Mouse (Mus musculus) retina, adult 2 months (tissue): ENCODE results near the gene Prima1.
A peak's percentile ranks its signal among the peaks of the same experiment; 100 is the strongest.

ENCODE experiments used
- DNase-seq: peaks from one replicate; pipeline ENCODE4 v3.0.0-alpha.2; 2012; ENCODE audit warnings: low read depth, low spot score

Gene Prima1

DNA sequence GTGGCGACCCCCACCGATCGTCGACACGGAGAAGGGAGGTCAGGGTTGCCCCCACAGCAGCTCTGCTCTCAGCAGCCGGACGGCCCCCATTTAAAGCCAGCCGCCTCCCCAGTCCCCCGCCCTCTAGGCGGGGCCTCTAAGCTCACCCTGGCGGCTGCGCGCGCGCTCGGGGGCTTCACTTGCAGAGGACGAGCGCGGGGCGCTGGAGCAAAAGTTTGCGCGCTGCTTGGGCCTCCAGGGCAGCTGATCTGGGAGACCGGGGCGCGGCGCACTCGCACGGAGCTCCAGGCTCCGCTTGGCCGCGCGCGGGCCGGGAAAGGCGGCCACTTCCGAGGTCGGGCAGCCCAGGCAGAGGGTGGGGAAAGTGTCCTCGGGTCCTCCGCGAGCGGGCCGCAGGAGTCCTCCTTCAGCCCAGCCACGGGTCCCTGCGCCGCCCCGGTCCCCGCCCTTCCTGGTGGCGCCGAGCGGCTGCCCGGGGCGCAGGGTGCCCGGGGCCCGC is at the start of gene Prima1:
Gene Prima1 (minus strand): TSS at position 68 of the 499 bp plus-strand sequence.
- DNase-seq = peak; percentile 15

GRCm38 (mm10) chr12:103287276-103287675 is 45.3 kb upstream of the Prima1 start:
- DNase-seq = no peak

DNA sequence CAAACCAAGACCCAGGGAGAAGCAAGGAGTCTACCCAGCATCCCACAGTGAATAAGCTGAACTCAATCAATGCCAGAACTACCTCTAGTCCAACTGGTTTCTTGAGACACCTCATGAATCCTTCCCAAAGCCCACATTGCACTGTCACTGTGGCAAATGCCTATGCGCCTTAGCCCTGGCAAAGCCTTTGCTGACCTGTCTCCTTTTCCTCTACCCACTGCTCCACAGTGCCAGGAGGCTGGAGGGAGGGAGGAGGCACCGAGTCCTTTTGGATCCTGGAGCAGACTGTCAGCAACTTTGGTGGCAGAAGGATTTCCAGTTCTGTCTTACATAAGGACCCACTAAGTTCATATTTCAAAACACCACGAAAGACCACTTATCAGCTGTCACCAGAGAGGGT is 41.5 kb upstream of the Prima1 start:
- no peak for DNase-seq

DNA sequence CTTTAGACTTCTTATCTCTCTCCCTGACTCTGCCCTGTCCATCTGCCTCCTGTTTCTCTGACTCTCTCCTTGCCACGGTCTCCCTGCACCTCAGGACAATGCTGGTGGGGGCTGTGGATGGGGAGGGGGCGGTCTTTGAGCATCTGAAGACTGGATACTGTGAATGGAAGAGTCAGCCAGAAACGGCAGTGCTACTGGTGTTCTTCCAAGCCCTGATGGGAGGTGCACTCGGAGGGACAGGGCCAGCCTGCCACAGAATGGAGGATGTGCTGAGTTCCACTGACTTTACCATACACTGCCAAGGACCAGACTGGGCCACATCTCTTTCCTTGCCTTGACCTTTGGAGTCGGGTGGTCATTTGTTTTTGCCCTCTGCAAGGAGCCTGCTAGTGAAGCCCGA is 41.0 kb upstream of the Prima1 start:
- DNase-seq = no peak

- DNase-seq = no peak
Observed at GRCm38 (mm10) chr12:103281912-103282311, 40.0 kb upstream of the Prima1 start.

- DNase-seq = no peak
Observed at GRCm38 (mm10) chr12:103281491-103281890, 39.5 kb upstream of the Prima1 start.

DNA sequence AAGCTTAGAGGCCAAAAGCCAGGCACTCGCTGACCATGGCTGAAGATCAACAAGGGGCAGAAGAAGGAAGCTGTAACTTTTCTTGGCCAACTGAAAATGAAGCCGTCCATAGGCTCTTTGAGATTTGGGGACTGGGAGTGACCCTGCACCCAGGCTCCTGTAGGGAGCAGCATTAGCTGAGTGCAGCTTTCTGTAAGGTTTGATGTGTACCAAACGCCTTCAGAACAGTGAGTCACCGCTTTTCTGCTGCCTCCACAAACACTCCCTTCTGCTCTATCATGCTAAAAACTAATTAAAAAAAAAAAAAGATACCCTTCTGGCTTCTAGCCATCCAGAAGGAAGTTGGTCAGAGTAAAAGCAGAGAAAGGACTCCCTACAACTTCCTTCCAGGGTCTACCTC is 34.5 kb upstream of the Prima1 start:
- DNase-seq = no peak

GRCm38 (mm10) chr12:103273732-103274131 is 31.8 kb upstream of the Prima1 start:
- DNase-seq = no peak

GRCm38 (mm10) chr12:103273051-103273450 is 31.1 kb upstream of the Prima1 start:
- DNase-seq = no peak

- no peak for DNase-seq
Observed at GRCm38 (mm10) chr12:103272176-103272575, 30.2 kb upstream of the Prima1 start.

GRCm38 (mm10) chr12:103266605-103267004 is 24.7 kb upstream of the Prima1 start:
- DNase-seq = no peak

- no peak for DNase-seq
Observed at GRCm38 (mm10) chr12:103262017-103262865, 20.3 kb upstream of the Prima1 start.

- no peak for DNase-seq
Observed at GRCm38 (mm10) chr12:103252901-103253434, 11.0 kb upstream of the Prima1 start.

DNA sequence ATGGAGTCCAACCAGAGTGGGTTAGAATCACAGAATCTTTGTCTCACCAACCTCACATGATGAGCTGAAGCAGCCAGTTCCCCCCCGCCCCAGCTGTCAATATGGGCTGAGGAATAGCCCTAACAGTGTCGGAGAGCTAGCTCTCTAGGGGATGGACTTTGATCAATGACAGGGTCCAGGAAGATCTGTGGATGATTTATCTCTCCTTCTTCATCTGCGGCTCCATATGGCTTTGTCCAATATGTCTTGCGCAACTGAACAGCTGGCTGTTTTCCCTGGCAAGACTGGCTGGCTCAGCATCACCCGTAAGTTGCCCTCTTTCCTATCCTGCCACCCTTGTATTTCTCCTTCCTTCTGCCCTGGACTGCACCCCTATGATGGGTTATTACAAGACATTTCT is 9.2 kb upstream of the Prima1 start:
- DNase-seq = no peak

DNA sequence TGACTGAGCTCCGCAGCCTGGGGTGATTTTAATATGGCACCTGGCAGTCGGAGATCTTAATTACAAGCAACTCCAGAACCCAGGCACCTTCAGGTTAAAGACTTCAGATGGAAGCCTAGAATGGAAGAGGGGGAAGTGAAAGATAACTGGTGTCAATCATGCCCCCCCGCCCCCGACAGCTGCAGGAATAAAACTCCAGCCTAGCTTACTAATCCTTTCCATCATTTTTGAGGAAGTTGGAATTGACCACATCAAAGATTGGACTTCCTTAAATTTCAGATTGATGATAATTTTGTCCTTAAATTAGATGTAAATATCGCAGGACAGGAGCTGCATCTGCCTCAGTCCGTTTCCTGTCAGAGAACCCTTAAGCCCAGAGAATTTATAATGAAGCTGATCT is 8.4 kb upstream of the Prima1 start:
- no peak for DNase-seq

GRCm38 (mm10) chr12:103243041-103243440 is 1.1 kb upstream of the Prima1 start:
- DNase-seq = no peak

DNA sequence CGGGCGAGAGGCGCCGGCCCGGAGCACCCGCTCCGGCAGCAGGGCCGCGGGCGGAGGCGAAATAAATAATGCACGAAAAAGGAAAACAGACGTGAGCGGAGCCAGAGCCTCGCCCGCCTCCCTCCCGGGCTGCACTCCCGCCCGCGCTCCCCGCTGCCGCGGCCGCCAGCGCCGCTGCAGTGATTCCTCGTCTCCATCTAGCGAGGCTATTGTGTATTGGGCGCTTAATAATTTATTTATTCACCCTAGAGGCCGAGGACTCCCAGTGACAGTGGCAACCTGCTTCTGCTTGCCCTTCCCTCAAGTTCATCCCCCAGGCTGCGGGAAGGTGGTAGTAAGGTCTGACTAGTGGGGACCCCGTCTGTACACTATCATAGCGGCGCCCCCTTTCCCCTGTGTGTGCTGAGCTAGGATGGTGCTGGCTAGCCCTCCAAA is 658 bp upstream of the Prima1 start:
- DNase-seq = peak; percentile 22

- DNase-seq = no peak
Observed at GRCm38 (mm10) chr12:103241311-103242082, 453 bp downstream of the Prima1 start.

DNA sequence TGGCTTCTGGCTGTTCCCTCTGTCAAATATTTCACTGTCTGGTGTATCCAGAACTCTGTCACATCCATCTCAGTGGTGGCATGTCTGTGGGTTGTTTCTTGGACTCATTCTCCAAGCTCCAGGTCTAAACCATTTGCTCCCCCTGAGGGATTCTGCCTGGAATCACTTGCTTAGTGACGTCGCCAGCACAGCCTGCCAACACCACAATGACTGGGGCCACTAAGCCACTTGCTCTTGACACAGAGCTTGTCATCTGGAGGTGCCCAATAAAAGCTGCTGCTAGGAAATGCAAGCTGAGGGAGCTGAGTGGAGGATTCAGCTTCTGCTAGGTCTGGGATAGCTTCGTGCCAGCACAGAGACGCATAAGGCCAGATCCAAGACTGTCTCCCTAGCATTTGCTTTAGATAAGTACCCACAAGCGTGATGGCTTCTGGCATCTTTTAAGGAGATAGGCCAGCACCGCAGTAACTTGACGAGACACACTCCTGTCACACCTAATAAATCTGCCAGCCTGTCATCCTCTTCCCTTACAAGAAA is 3.0 kb downstream of the Prima1 start:
- no peak for DNase-seq

- no peak for DNase-seq
Observed at GRCm38 (mm10) chr12:103235856-103236255, 6.1 kb downstream of the Prima1 start.

GRCm38 (mm10) chr12:103235251-103235650 is 6.7 kb downstream of the Prima1 start:
- no peak for DNase-seq

- DNase-seq = no peak
Observed at GRCm38 (mm10) chr12:103229058-103229457, 12.9 kb downstream of the Prima1 start.
